Mouse (Mus musculus): ENCODE measurements at regions not wholly inside any gene's neighbourhood (a gene's known extent, or its start where the extent isn't known, plus 50 kb on each side); places are given as distances from the start of the nearest gene placed in this dataset.
A peak's percentile ranks its signal among the peaks of the same experiment; 100 is the strongest.

GRCm38 (mm10) chr3:114279653-114280052 lies 249.3 kb downstream of the Col11a1 start:
- DNase-seq (ENCODE audit: low spot score in 2 of 2) = no peak

DNA sequence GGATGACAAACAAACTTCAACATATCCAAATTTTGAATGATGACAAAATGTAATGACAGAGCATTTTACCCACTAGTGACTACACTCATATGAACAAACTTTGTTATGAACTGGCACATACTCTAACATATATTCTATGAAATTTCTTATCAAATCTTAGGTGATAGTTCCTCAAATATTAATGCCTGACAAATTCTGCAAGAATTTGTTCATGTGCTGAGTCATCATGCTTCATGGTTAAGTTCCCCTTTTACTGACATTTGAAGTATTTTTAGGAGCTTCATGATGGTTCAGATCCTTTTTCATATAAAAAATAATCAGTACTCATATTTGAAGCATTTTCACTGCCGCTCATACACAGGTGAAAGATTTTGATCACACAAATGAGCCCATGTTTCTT lies 289.1 kb downstream of the Col11a1 start:
- DNase-seq (ENCODE audit: low spot score in 2 of 2) = no peak

- DNase-seq (ENCODE audit: low spot score in 2 of 2) = peak in 1 of 2 experiments; percentile 10
These were observed 304.0 kb downstream of the Col11a1 start for GRCm38 (mm10) chr3:114334334-114334733.

- peak; percentile 2 to 49 for DNase-seq (ENCODE audit: low spot score in 2 of 2)
These were observed 313.4 kb downstream of the Col11a1 start for GRCm38 (mm10) chr3:114343714-114344113.

DNA sequence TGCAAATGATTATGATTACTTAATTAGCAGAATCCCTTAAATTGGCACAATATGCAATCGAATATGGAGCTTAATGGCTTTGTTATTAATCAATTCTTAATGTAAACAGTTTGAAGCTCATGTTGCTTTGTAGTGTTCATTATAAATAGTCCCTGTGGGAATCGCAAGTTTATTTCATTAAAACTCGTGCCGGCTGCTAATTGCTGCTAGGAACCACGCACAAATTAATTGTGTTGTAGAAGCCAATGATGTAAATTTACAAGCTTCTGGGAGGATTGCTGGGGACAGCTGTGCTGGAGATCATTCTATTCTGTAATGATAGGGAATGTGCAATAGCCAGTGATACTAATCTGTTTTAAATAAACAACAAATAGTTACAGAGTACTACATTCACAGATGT lies 349.7 kb downstream of the Col11a1 start:
- no peak for DNase-seq (ENCODE audit: low spot score in 2 of 2)

GRCm38 (mm10) chr3:114403467-114403866 lies 373.1 kb downstream of the Col11a1 start:
- no peak for DNase-seq (ENCODE audit: low spot score in 2 of 2)

All from layer of hippocampus, adult 18-20 months (tissue).